Mouse (Mus musculus) layer of hippocampus, adult 2 months (tissue): ENCODE measurements around the gene Pes1. TPM values are rescaled to one million over a fixed set of nuclear protein-coding genes. Genes with fewer than 3 reads are reported as not detected.

Experiments used
- DNase-seq, 2 experiments: peaks; one replicate each; pipeline ENCODE4 v3.0.0; 2022; ENCODE audit warnings: low spot score in 2 of 2
- H3K27ac ChIP-seq: fragments of 200-600 bp; 2 replicates; pipeline ENCODE4 v1.8.1; 2022
- H3K4me3 ChIP-seq: fragments of 200-600 bp; 2 replicates; pipeline ENCODE4 v1.8.1; 2022; ENCODE audit warnings: mild to moderate bottlenecking
- CTCF ChIP-seq: fragments of 200-600 bp; conservative IDR thresholded peaks from 2 replicates; pipeline ENCODE4 v1.8.1; 2022; ENCODE audit warnings: antibody characterized with exemption, mild to moderate bottlenecking, moderate library complexity
- total RNA-seq, 2 experiments: library from RNA; stranded (reverse); gene quantifications; 2 replicates each; pipeline ENCODE4 v1.2.3; 2021

The Pes1 gene
- total RNA-seq, 2 experiments from 2014 or later: 34.8 to 40.5 TPM

GRCm38 (mm10) chr11:3974311-3974710 lies 10.5 kb downstream of the Pes1 start:
- no peak for DNase-seq
- TF ChIP-seq CTCF: no peak
- Histone ChIP-seq H3K27ac (peak overlapping the region; percentile 49; the same call in 1 of the 2 replicates), H3K4me3 (no peak overlapping the region)

- no peak for DNase-seq
- H3K27ac ChIP-seq: no peak within 1 kb of the TSS
- no peak for TF ChIP-seq CTCF
Observed at GRCm38 (mm10) chr11:3976678-3977077, 12.9 kb downstream of the Pes1 start, which contains the start of gene 4930556J24Rik. TSS of gene 4930556J24Rik (minus strand) at chr11:3976778.

GRCm38 (mm10) chr11:3978421-3978820 lies 14.6 kb downstream of the Pes1 start:
- TF ChIP-seq CTCF: no peak
- no peak for DNase-seq
- Histone ChIP-seq H3K4me3 (no peak overlapping the region), H3K27ac (no peak overlapping the region)

More at GRCm38 (mm10) chr11:3976678-3977077, 12.9 kb downstream of the Pes1 start, which contains the start of gene 4930556J24Rik:
- no peak within 1 kb of the TSS for H3K4me3 ChIP-seq

GRCm38 (mm10) chr11:3981536-3981935 lies 17.8 kb downstream of the Pes1 start:
- no peak for TF ChIP-seq CTCF
- DNase-seq: no peak
- H3K4me3 ChIP-seq: no peak overlapping the region
- H3K27ac ChIP-seq: 0 out of 2 replicates have a peak overlapping the region, but pooled peaks have one; percentile 90

- no peak for DNase-seq
- Histone ChIP-seq H3K4me3 (peak overlapping the region; percentile 3; the same call in 1 of the 2 replicates), H3K27ac (peak overlapping the region; percentile 90)
- TF ChIP-seq CTCF: no peak
Observed at GRCm38 (mm10) chr11:3982275-3983209, 18.8 kb downstream of the Pes1 start.

- no peak for TF ChIP-seq CTCF
- H3K27ac ChIP-seq: peak within 1 kb of the TSS; percentile 90
- H3K4me3 ChIP-seq: peak within 1 kb of the TSS; percentile 53
- peak in 1 of 2 experiments; percentile 63 for DNase-seq
Observed at GRCm38 (mm10) chr11:3983291-3983862, 19.6 kb downstream of the Pes1 start, which contains the start of gene Gal3st1. TSS of gene Gal3st1 (plus strand) at chr11:3983636.

- DNase-seq: no peak
- Histone ChIP-seq H3K27ac (peak overlapping the region; percentile 90), H3K4me3 (peak overlapping the region; percentile 53)
- TF ChIP-seq CTCF: no peak
Observed at GRCm38 (mm10) chr11:3983863-3984745, 20.3 kb downstream of the Pes1 start.

GRCm38 (mm10) chr11:3989748-3990147 lies 26.0 kb downstream of the Pes1 start:
- H3K4me3 ChIP-seq: no peak overlapping the region
- no peak for DNase-seq
- no peak for TF ChIP-seq CTCF
- H3K27ac ChIP-seq: no peak overlapping the region

GRCm38 (mm10) chr11:3993132-3993531 lies 29.4 kb downstream of the Pes1 start:
- no peak overlapping the region for H3K4me3 ChIP-seq
- DNase-seq: no peak
- no peak for TF ChIP-seq CTCF
- no peak overlapping the region for H3K27ac ChIP-seq

- no peak overlapping the region for H3K4me3 ChIP-seq
- no peak for TF ChIP-seq CTCF
- no peak overlapping the region for H3K27ac ChIP-seq
- no peak for DNase-seq
Observed at GRCm38 (mm10) chr11:3993914-3994313, 30.1 kb downstream of the Pes1 start.

- Histone ChIP-seq H3K27ac (no peak overlapping the region), H3K4me3 (no peak overlapping the region)
- DNase-seq: no peak
- TF ChIP-seq CTCF: no peak
Observed at GRCm38 (mm10) chr11:3995511-3995910, 31.7 kb downstream of the Pes1 start.

GRCm38 (mm10) chr11:3996840-3997239 lies 33.1 kb downstream of the Pes1 start:
- no peak for DNase-seq
- no peak for TF ChIP-seq CTCF
- Histone ChIP-seq H3K4me3 (no peak overlapping the region), H3K27ac (no peak overlapping the region)
